Mouse (Mus musculus) midbrain, embryonic 13.5 days (tissue): Measurements from ENCODE around the gene Gdf15. TPM values are rescaled to one million over a fixed set of nuclear protein-coding genes. Genes with fewer than 3 reads are reported as not detected.

Source experiments
- ATAC-seq: fragments of 200-750 bp; cut with Nextera tagmentation; 2 replicates; pipeline ENCODE4 v1.8.0; 2017; ENCODE audit warnings: mild to moderate bottlenecking, moderate TSS enrichment, moderate library complexity
- H3K27ac ChIP-seq: fragments of 300-500 bp; sonication (generic); 2 replicates; pipeline ENCODE4 v1.5.1; 2015; ENCODE audit warnings: inconsistent platforms, mild to moderate bottlenecking, moderate library complexity
- H3K27me3 ChIP-seq: fragments of 300-500 bp; sonication (generic); 2 replicates; pipeline ENCODE4 v1.6.1; 2015; ENCODE audit warnings: mild to moderate bottlenecking, inconsistent platforms
- H3K36me3 ChIP-seq: fragments of 300-500 bp; sonication (generic); 2 replicates; pipeline ENCODE4 v1.6.1; 2015; ENCODE audit warnings: mild to moderate bottlenecking, inconsistent platforms
- H3K4me1 ChIP-seq: fragments of 300-500 bp; sonication (generic); replicated peaks from 2 replicates; pipeline ENCODE4 v1.6.1; 2015; ENCODE audit warnings: inconsistent platforms
- H3K4me2 ChIP-seq: fragments of 300-500 bp; sonication (generic); replicated peaks from 2 replicates; pipeline ENCODE4 v1.6.1; 2015; ENCODE audit warnings: moderate library complexity, mild to moderate bottlenecking, inconsistent platforms
- H3K4me3 ChIP-seq: fragments of 300-500 bp; sonication (generic); replicated peaks from 2 replicates; pipeline ENCODE4 v1.5.1; 2015; ENCODE audit warnings: mild to moderate bottlenecking, inconsistent platforms
- H3K9ac ChIP-seq: fragments of 300-500 bp; sonication (generic); replicated peaks from 2 replicates; pipeline ENCODE4 v1.6.1; 2015; ENCODE audit warnings: mild to moderate bottlenecking, inconsistent platforms
- H3K9me3 ChIP-seq: fragments of 300-500 bp; sonication (generic); 2 replicates; pipeline ENCODE4 v1.6.1; 2016; ENCODE audit warnings: mild to moderate bottlenecking, inconsistent platforms
- WGBS: fragments of 180-500 bp; shearing (Covaris S2); methylation state at CpG from one replicate; pipeline ENCODE4 v1.1.7; 2015; 5-methylcytosine and 5-hydroxymethylcytosine counted together
- polyA plus RNA-seq: library from polyadenylated mRNA; unstranded; fragments of >200 nt; fragmentation: Nextera tagmentation; extraction: Ambion mirVana; gene quantifications from 2 replicates; pipeline ENCODE4 v1.2.1, GENCODE M21; 2015

The Gdf15 gene
- polyA plus RNA-seq, 1 experiment from 2014 or later = 0.30 TPM

DNA sequence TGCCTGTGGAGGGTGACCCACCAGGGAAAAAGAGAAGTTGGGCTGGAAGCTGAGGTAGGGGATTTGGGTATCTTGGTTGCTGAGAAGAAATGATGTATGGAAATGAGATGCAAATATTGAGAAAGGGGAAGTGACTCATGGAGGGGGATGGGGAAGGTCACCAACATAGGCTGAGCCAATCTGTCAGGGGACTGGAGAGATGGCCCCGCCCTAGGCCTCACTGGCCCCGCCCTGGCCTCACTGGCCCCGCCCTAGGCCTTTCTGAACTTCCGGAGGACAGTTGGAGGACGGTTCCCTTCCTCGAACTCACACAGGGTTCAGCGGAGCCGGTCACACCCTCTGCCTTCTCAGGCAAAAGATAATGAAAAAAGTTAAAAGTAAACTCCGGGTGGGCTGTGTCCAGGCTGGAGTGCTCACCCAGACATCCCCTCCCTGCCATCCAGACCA lies 13.3 kb downstream of the Gdf15 start:
- no peaks in the 10 kb centered on the region for H3K36me3 ChIP-seq
- no peak overlapping the region for H3K4me3 ChIP-seq
- H3K9ac ChIP-seq = no peak overlapping the region
- H3K9me3 ChIP-seq = no peaks in the 10 kb centered on the region
- 32% methylated on average over 9 of the region's 9 CpGs for WGBS
- no peak overlapping the region for H3K4me2 ChIP-seq
- H3K27me3 ChIP-seq = peaks cover 21% of the 10 kb centered on the region; the same call in 1 of the 2 replicates
- peak; percentile 18; the same call in 1 of the 2 replicates for ATAC-seq
- H3K27ac ChIP-seq = no peak overlapping the region
- H3K4me1 ChIP-seq = peaks cover 11% of the 10 kb centered on the region; the same call in 1 of the 2 replicates

- Histone ChIP-seq H3K9me3 (no peaks in the 10 kb centered on the region), H3K4me3 (no peak overlapping the region), H3K27me3 (peaks cover 21% of the 10 kb centered on the region; the same call in 1 of the 2 replicates), H3K4me2 (no peak overlapping the region), H3K36me3 (no peaks in the 10 kb centered on the region), H3K4me1 (peaks cover 11% of the 10 kb centered on the region; the same call in 1 of the 2 replicates), H3K9ac (0 out of 2 replicates have a peak overlapping the region, but pooled peaks have one; percentile 10), H3K27ac (no peak overlapping the region)
- 82% methylated on average over 11 of the region's 11 CpGs for WGBS
- ATAC-seq = no peak
These were observed 14.3 kb downstream of the Gdf15 start for GRCm38 (mm10) chr8:70617985-70618384.

DNA sequence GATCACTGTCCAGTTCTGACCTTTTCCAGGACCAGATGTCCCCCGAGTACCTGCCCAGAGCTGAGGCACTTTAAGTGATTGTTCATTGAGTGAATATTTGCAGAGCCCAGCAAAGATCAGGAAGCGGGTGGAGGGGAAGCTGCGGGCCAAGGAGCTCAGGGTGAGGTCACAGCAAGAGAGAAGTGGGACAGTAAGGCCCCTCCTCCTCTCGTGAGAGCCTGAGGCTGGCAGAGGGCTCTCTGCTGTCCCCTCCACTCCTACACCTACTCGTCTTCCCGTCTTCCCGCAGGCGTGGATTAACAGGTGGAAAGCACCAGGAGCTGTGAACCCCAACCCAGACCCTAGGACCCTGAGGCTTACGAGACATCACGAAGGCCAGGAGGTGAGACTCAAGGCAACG lies 15.6 kb downstream of the Gdf15 start:
- no peak overlapping the region for H3K4me3 ChIP-seq
- no peak for ATAC-seq
- WGBS = 68% methylated on average over 11 of the region's 11 CpGs
- H3K27ac ChIP-seq = no peak overlapping the region
- H3K9me3 ChIP-seq = no peaks in the 10 kb centered on the region
- H3K9ac ChIP-seq = no peak overlapping the region
- H3K36me3 ChIP-seq = no peaks in the 10 kb centered on the region
- peaks cover 13% of the 10 kb centered on the region for H3K4me1 ChIP-seq
- H3K4me2 ChIP-seq = no peak overlapping the region
- H3K27me3 ChIP-seq = peaks cover 9% of the 10 kb centered on the region; the same call in 1 of the 2 replicates

DNA sequence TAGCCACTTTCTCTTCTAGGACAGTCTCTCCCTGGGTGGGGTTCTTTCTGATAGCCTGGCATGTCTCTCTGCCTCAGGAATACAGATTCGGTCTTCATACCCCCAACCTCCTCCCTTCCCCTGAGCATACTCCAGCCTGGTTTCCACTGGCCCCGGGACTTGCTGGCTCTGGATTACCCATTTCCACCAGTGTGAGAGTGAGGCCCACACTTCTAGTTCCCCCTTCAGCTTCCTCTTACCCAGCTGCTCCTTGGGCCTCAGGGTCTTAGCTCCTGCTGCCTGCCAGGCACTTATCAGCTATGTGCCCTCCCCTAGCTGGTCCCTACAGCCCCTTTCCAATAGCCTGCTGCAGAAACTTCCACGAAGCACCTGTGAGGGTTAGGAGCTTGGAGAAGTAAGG lies 16.4 kb downstream of the Gdf15 start, which contains the start of gene Lrrc25:
TSS of gene Lrrc25 (plus strand) at position 262 of the 400 bp plus-strand sequence.
- Histone ChIP-seq H3K27me3 (0 out of 2 replicates have a peak, but pooled peaks cover 5% of the 10 kb centered on the region), H3K4me1 (peaks cover 21% of the 10 kb centered on the region), H3K9ac (no peak within 1 kb of the TSS), H3K36me3 (no peaks in the 10 kb centered on the region), H3K4me2 (no peak within 1 kb of the TSS), H3K9me3 (no peaks in the 10 kb centered on the region), H3K27ac (no peak within 1 kb of the TSS), H3K4me3 (no peak within 1 kb of the TSS)
- no peak for ATAC-seq
- WGBS = 87% methylated on average over 3 of the region's 3 CpGs

DNA sequence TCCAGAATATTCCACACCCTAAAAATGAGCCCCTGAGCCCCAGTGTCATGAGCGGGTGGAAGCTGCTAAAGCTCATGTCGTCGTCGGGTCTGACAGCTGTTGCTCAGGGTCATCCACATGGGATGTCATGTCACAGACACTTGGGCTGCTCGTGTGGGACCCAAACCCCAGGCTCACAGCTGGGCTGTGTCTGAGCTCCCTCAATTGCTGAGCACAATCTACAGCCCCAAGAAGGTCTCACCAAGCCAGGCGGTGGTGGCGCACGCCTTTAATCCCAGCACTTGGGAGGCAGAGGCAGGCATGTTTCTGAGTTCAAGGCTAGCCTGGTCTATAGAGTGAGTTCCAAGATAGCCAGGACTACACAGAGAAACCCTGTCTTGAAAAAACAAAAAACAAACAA lies 17.0 kb downstream of the Gdf15 start:
- H3K9ac ChIP-seq = no peak overlapping the region
- no peak for ATAC-seq
- H3K4me2 ChIP-seq = no peak overlapping the region
- peaks cover 26% of the 10 kb centered on the region for H3K4me1 ChIP-seq
- no peaks in the 10 kb centered on the region for H3K9me3 ChIP-seq
- H3K27ac ChIP-seq = no peak overlapping the region
- no peaks in the 10 kb centered on the region for H3K36me3 ChIP-seq
- no peak overlapping the region for H3K4me3 ChIP-seq
- H3K27me3 ChIP-seq = 0 out of 2 replicates have a peak, but pooled peaks cover 1% of the 10 kb centered on the region
- 85% methylated on average over 8 of the region's 8 CpGs for WGBS

DNA sequence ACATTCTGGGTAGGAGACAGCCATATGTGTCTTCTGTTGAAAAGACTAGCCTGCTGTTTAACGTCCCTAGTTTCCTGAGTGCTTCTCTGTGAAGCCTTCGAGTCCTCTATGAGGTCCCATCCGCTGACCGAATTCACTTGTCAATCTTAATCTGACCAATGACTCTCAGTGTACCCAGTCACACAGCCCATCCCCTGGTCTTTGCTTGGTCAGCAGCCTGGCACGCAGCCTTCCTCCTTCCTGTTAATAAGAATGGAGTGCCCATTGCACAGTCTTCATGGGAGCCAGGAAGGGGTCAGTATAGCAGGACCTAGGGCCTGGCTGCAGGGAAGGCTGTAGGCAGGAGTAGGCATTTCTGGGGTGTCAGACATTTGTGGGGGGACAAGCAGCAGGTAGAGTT lies 17.8 kb downstream of the Gdf15 start:
- Histone ChIP-seq H3K36me3 (no peaks in the 10 kb centered on the region), H3K9me3 (no peaks in the 10 kb centered on the region), H3K4me1 (peaks cover 34% of the 10 kb centered on the region), H3K9ac (no peak overlapping the region; the same call in 1 of the 2 replicates), H3K4me2 (no peak overlapping the region), H3K27ac (no peak overlapping the region), H3K4me3 (no peak overlapping the region), H3K27me3 (no peaks in the 10 kb centered on the region)
- no peak for ATAC-seq
- 83% methylated on average over 5 of the region's 5 CpGs for WGBS

- Histone ChIP-seq H3K4me2 (no peak overlapping the region), H3K4me3 (no peak overlapping the region), H3K27me3 (no peaks in the 10 kb centered on the region), H3K9ac (no peak overlapping the region; the same call in 1 of the 2 replicates), H3K9me3 (no peaks in the 10 kb centered on the region), H3K4me1 (peaks cover 37% of the 10 kb centered on the region), H3K36me3 (no peaks in the 10 kb centered on the region), H3K27ac (no peak overlapping the region)
- 31% methylated on average over 1 of the region's 1 CpGs for WGBS
- ATAC-seq = no peak
These were observed 18.5 kb downstream of the Gdf15 start for GRCm38 (mm10) chr8:70613763-70614162.

DNA sequence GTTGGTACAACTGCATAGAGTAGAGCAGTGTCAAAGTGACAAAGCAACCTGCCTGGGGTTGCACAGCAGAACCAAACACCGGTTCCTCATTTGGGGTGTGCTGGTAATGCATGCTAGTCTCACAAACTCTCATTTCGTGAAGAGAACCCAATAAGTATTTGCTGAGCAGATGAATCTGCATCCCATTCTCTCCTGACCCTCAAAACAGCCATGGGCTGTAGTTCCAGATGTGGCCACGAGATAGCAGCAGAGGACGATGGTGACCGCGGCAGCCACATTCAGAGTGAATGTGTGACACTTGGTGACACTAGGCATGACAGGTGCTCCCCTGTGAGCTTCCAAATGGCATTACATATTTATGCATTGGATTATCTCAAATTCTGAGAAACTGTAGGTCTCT lies 20.4 kb downstream of the Gdf15 start:
- Histone ChIP-seq H3K4me1 (peaks cover 47% of the 10 kb centered on the region), H3K27ac (peak overlapping the region; percentile 59; the same call in 1 of the 2 replicates), H3K9ac (peak overlapping the region; percentile 62; the same call in 1 of the 2 replicates), H3K9me3 (no peaks in the 10 kb centered on the region), H3K27me3 (no peaks in the 10 kb centered on the region), H3K36me3 (no peaks in the 10 kb centered on the region), H3K4me3 (peak overlapping the region; percentile 44), H3K4me2 (peak overlapping the region; percentile 81)
- WGBS = 0% methylated on average over 6 of the region's 6 CpGs
- no peak for ATAC-seq

- no peaks in the 10 kb centered on the region for H3K27me3 ChIP-seq
- peak overlapping the region; percentile 62 for H3K9ac ChIP-seq
- peak overlapping the region; percentile 90; the same call in 1 of the 2 replicates for H3K27ac ChIP-seq
- WGBS = under 1% methylated on average over 54 of the region's 54 CpGs
- H3K36me3 ChIP-seq = no peaks in the 10 kb centered on the region
- H3K9me3 ChIP-seq = no peaks in the 10 kb centered on the region
- peak overlapping the region; percentile 44 for H3K4me3 ChIP-seq
- H3K4me1 ChIP-seq = peaks cover 54% of the 10 kb centered on the region
- peak overlapping the region; percentile 81 for H3K4me2 ChIP-seq
- ATAC-seq = no peak; the same call in 1 of the 2 replicates
These were observed 21.2 kb downstream of the Gdf15 start for GRCm38 (mm10) chr8:70610796-70611771.

DNA sequence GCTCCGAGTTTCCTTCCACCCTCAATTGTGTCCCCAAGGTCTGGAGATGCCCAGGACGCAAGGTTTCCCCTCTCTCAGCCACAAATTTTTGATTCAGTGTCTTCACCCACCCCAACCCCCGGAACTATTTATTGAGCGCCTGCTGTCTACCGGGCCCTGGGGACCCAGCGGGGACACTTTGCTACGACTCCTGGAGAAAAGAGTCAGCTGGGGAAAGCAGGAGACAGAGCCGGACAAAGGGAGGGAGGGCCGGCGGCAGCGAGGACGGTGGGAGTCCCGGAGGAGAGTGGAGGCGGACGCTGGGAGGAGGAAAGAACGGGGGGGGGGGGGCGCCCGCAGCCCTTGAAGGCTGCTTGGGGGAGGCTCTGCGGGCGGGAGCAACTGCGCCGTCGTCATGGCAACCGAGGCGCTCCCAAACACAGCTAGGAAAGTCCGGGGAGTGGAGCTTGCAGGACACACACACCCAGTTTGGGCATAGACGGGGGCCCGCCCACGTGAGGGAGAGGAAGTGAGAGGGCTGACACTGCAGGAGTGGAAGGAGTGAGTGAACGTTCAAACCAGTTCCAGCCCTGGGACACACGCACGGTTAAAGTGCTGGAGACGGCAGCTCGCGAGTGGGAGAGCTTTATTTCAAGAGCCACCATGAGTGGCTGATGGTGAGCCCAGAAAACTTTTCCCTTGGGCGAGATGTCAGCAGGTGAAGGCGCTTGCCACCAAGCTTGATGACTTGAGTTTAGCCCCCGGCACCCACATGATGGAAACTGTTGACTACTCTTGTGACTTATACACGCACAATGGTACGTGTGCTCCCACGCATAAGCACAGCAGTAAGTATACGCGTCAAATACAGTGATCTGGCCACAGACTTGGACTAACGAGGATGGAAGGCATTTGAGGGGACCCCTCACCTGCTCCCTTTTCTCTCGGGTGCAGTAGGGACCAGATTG lies 22.1 kb downstream of the Gdf15 start:
- peaks cover 61% of the 10 kb centered on the region for H3K4me1 ChIP-seq
- WGBS = under 1% methylated on average over 43 of the region's 45 CpGs
- no peaks in the 10 kb centered on the region for H3K36me3 ChIP-seq
- H3K4me2 ChIP-seq = peak overlapping the region; percentile 81
- peak overlapping the region; percentile 77 for H3K4me3 ChIP-seq
- no peaks in the 10 kb centered on the region for H3K9me3 ChIP-seq
- H3K27me3 ChIP-seq = no peaks in the 10 kb centered on the region
- H3K27ac ChIP-seq = peak overlapping the region; percentile 90
- peak overlapping the region; percentile 64 for H3K9ac ChIP-seq
- peak; percentile 8 for ATAC-seq

DNA sequence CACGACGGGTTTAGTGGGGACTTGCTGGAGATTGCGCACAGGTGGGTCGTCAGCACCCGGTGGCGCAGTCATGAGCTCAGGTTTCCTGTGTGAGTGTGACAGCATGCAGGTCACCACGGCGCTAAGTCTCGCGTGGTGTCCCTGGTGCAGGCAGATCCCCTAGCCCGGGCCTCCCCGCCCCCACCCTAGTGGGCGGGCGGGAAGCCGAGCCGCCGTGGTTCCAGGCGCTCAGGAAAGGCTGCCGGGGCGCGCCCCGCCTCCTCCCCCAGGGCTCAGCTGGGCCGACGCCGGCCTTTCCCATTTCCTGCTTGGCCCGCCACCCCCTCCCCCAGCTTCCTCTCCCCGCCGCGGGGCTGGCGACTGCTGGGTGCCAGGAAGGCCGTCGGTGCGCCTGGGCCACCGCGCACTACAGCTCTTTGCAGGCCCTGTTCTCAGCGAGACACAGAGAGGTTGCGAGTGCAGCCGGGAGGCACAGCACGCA lies 22.8 kb downstream of the Gdf15 start:
- H3K9ac ChIP-seq = peak overlapping the region; percentile 64
- H3K4me3 ChIP-seq = peak overlapping the region; percentile 77
- peaks cover 6% of the 10 kb centered on the region; the same call in 1 of the 2 replicates for H3K36me3 ChIP-seq
- H3K27ac ChIP-seq = peak overlapping the region; percentile 90
- H3K27me3 ChIP-seq = no peaks in the 10 kb centered on the region
- WGBS = under 1% methylated on average over 38 of the region's 39 CpGs
- H3K4me2 ChIP-seq = peak overlapping the region; percentile 81
- ATAC-seq = peak; percentile 46
- peaks cover 69% of the 10 kb centered on the region for H3K4me1 ChIP-seq
- H3K9me3 ChIP-seq = no peaks in the 10 kb centered on the region
